Mouse (Mus musculus): ENCODE data around the gene Prdm13.

Prdm13 gene

GRCm38 (mm10) chr4:21678101-21678974 lies 7.4 kb downstream of the Prdm13 start:
- no peak for DNase-seq (ENCODE audit: low spot score)

- DNase-seq (ENCODE audit: low spot score) = no peak
These were observed 11.1 kb downstream of the Prdm13 start for GRCm38 (mm10) chr4:21674691-21675090.

- DNase-seq (ENCODE audit: low spot score) = no peak
These were observed 11.7 kb downstream of the Prdm13 start for GRCm38 (mm10) chr4:21674042-21674441.

GRCm38 (mm10) chr4:21665961-21666360 lies 19.8 kb downstream of the Prdm13 start:
- DNase-seq (ENCODE audit: low spot score) = no peak

- no peak for DNase-seq (ENCODE audit: low spot score)
These were observed 27.6 kb downstream of the Prdm13 start for GRCm38 (mm10) chr4:21658184-21658583.

- DNase-seq (ENCODE audit: low spot score) = no peak
These were observed 56.5 kb downstream of the Prdm13 start for GRCm38 (mm10) chr4:21629275-21629583.

GRCm38 (mm10) chr4:21628367-21629274 lies 57.1 kb downstream of the Prdm13 start:
- no peak for DNase-seq (ENCODE audit: low spot score)
